Mouse (Mus musculus) forebrain, postnatal 0 days (tissue): Measurements from ENCODE around the gene Sez6. TPM values are rescaled to one million over a fixed set of nuclear protein-coding genes. Genes with fewer than 3 reads are reported as not detected.

Experiments used
- ATAC-seq: fragments of 200-750 bp; cut with Nextera tagmentation; 2 replicates; pipeline ENCODE4 v1.8.0; 2017; ENCODE audit warnings: mild to moderate bottlenecking, moderate library complexity
- DNase-seq: peaks from one replicate; pipeline ENCODE4 v3.0.0-alpha.2; 2015
- H3K27ac ChIP-seq: fragments of 300-500 bp; sonication (generic); 2 replicates; pipeline ENCODE4 v1.5.1; 2014; ENCODE audit warnings: low read depth, mild to moderate bottlenecking, antibody characterized with exemption, low read length, moderate library complexity, mixed read lengths
- H3K27me3 ChIP-seq: fragments of 300-500 bp; sonication (generic); 2 replicates; pipeline ENCODE4 v1.6.1; 2014; ENCODE audit warnings: mild to moderate bottlenecking, low read length, mixed read lengths; ENCODE audit not compliant: insufficient read depth
- H3K36me3 ChIP-seq: fragments of 300-500 bp; sonication (generic); 2 replicates; pipeline ENCODE4 v1.6.1; 2014; ENCODE audit warnings: mild to moderate bottlenecking, moderate library complexity; ENCODE audit not compliant: insufficient read depth
- H3K4me1 ChIP-seq: fragments of 300-500 bp; sonication (generic); 2 replicates; pipeline ENCODE4 v1.6.1; 2014; ENCODE audit warnings: antibody characterized with exemption; ENCODE audit not compliant: insufficient read depth
- H3K4me2 ChIP-seq: fragments of 300-500 bp; sonication (generic); 2 replicates; pipeline ENCODE4 v1.6.1; 2014; ENCODE audit warnings: low read depth, mild to moderate bottlenecking, moderate library complexity
- H3K4me3 ChIP-seq: fragments of 300-500 bp; sonication (generic); 2 replicates; pipeline ENCODE4 v1.5.1; 2014; ENCODE audit warnings: low read depth, low read length, mixed read lengths
- H3K9ac ChIP-seq: fragments of 300-500 bp; sonication (generic); 2 replicates; pipeline ENCODE4 v1.6.1; 2014; ENCODE audit warnings: mild to moderate bottlenecking
- H3K9me3 ChIP-seq: fragments of 300-500 bp; sonication (generic); 2 replicates; pipeline ENCODE4 v1.6.1; 2016; ENCODE audit warnings: low read length
- CTCF ChIP-seq: sonication (generic); IDR thresholded peaks from 2 replicates; pipeline ENCODE4 v1.5.1; 2016; ENCODE audit warnings: antibody characterized with exemption, control low read depth, low read depth
- WGBS: fragments of 180-500 bp; shearing (Covaris S2); extraction: QIAGEN DNeasy Blood & Tissue Kit; methylation state at CpG from one replicate; pipeline ENCODE4 v1.1.7; 2014; 5-methylcytosine and 5-hydroxymethylcytosine counted together
- polyA plus RNA-seq: library from polyadenylated mRNA; unstranded; fragments of >200 nt; fragmentation: Nextera tagmentation; extraction: Ambion mirVana; gene quantifications from 2 replicates; pipeline ENCODE4 v1.2.1, GENCODE M21; 2015
- total RNA-seq: library from RNA; depleted of rRNA; stranded (reverse); fragments of >200 nt; gene quantifications from 2 replicates; pipeline ENCODE4 v1.2.3, GENCODE M21; 2014

Gene Sez6
- total and polyA plus RNA-seq, 2 experiments from 2014 or later = 194 to 214 TPM

DNA sequence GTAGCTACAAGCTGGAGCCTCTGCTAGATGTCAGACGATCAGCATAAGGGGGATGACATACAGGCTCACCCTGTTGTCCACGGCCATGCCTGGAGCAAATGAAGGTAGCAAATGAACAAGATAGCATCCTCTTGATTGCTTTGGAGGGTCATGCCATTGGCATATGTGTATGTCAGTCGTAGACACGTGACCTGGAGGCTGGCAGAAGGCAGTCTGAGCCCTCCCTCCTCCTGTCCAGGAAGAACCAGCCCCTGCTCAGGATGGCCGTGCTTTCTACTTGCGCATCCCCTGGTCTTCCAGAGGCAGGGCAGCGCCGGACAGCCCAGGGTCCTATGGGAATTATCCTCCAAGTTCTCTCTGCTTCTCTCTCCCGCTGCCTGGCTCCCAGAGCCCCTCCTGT is 28.3 kb downstream of the Sez6 start:
- Histone ChIP-seq H3K9me3 (no peaks in the 10 kb centered on the region), H3K27ac (peak overlapping the region; percentile 36; the same call in 1 of the 2 replicates), H3K4me1 (peaks cover 23% of the 10 kb centered on the region), H3K4me2 (no peak overlapping the region), H3K36me3 (peaks cover 25% of the 10 kb centered on the region), H3K4me3 (no peak overlapping the region), H3K9ac (no peak overlapping the region), H3K27me3 (no peaks in the 10 kb centered on the region)
- WGBS = 66% methylated on average over 9 of the region's 9 CpGs
- DNase-seq = no peak
- ATAC-seq = no peak
- no peak for TF ChIP-seq CTCF

GRCm38 (mm10) chr11:77960199-77960598 is 29.6 kb downstream of the Sez6 start:
- TF ChIP-seq CTCF = no peak
- Histone ChIP-seq H3K4me3 (no peak overlapping the region), H3K36me3 (peaks cover 13% of the 10 kb centered on the region), H3K4me1 (peaks cover 31% of the 10 kb centered on the region), H3K27ac (0 out of 2 replicates have a peak overlapping the region, but pooled peaks have one; percentile 45), H3K9me3 (no peaks in the 10 kb centered on the region), H3K4me2 (no peak overlapping the region), H3K9ac (no peak overlapping the region), H3K27me3 (no peaks in the 10 kb centered on the region)
- 22% methylated on average over 9 of the region's 9 CpGs for WGBS
- DNase-seq = peak; percentile 83
- ATAC-seq = peak; percentile 58

DNA sequence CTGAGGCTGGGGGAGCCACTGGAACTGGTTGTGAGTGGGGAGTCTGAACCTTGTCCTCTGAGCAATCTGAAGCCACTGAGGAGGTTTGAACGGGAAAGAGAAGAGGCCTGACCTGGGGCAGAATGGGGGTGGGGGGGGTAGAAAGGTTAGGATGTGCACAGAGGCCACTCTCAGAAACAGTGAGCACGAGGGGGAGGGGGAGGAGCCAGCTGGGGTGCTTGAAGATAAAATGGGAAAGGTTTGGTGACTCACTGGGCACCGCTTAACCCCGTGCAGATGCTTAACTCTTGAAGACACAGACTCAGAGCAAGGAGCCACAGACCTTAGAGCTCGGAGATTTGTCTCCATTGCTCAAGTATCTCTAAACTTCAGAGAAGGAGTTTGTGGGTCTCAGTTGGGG is 30.3 kb downstream of the Sez6 start:
- Histone ChIP-seq H3K27me3 (no peaks in the 10 kb centered on the region), H3K9me3 (no peaks in the 10 kb centered on the region), H3K27ac (0 out of 2 replicates have a peak overlapping the region, but pooled peaks have one; percentile 3), H3K4me1 (peaks cover 38% of the 10 kb centered on the region), H3K36me3 (peaks cover 6% of the 10 kb centered on the region; the same call in 1 of the 2 replicates), H3K4me3 (no peak overlapping the region), H3K9ac (no peak overlapping the region), H3K4me2 (no peak overlapping the region)
- no peak for DNase-seq
- WGBS = 53% methylated on average over 5 of the region's 5 CpGs
- no peak for TF ChIP-seq CTCF
- no peak for ATAC-seq

DNA sequence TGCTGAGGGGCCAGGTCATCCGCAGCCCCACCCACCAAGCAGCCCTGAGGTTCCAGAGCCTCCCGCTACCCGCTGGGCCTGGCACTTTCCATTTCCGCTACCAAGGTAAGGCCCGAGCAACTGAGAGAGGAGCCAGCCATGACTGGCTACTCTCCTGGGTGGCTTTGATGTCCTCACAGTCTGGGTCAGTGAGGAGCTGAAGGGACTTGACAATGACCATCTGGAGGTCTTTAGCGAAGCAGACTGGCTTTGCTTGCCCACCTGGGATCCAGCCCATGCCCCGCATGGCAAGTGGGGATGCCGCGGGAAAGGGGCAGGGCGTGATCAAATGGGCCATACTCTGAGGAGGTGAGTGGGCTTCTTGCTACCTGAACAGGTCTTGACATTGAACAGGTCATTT is 32.3 kb downstream of the Sez6 start:
- H3K27ac ChIP-seq = no peak overlapping the region
- no peak overlapping the region for H3K9ac ChIP-seq
- ATAC-seq (no peak), DNase-seq (no peak)
- TF ChIP-seq CTCF = no peak
- peaks cover 42% of the 10 kb centered on the region for H3K4me1 ChIP-seq
- no peaks in the 10 kb centered on the region for H3K9me3 ChIP-seq
- 90% methylated on average over 10 of the region's 10 CpGs for WGBS
- no peak overlapping the region for H3K4me2 ChIP-seq
- no peaks in the 10 kb centered on the region for H3K36me3 ChIP-seq
- no peak overlapping the region for H3K4me3 ChIP-seq
- H3K27me3 ChIP-seq = no peaks in the 10 kb centered on the region

GRCm38 (mm10) chr11:77964415-77965095 is 34.0 kb downstream of the Sez6 start:
- Histone ChIP-seq H3K9me3 (no peaks in the 10 kb centered on the region), H3K9ac (no peak overlapping the region), H3K4me2 (peak overlapping the region; percentile 35; the same call in 1 of the 2 replicates), H3K36me3 (peaks cover 8% of the 10 kb centered on the region), H3K27me3 (no peaks in the 10 kb centered on the region), H3K4me3 (no peak overlapping the region), H3K4me1 (peaks cover 30% of the 10 kb centered on the region), H3K27ac (peak overlapping the region; percentile 91)
- no peak for TF ChIP-seq CTCF
- DNase-seq (no peak), ATAC-seq (peak; percentile 3; the same call in 1 of the 2 replicates)
- 7% methylated on average over 19 of the region's 19 CpGs for WGBS

DNA sequence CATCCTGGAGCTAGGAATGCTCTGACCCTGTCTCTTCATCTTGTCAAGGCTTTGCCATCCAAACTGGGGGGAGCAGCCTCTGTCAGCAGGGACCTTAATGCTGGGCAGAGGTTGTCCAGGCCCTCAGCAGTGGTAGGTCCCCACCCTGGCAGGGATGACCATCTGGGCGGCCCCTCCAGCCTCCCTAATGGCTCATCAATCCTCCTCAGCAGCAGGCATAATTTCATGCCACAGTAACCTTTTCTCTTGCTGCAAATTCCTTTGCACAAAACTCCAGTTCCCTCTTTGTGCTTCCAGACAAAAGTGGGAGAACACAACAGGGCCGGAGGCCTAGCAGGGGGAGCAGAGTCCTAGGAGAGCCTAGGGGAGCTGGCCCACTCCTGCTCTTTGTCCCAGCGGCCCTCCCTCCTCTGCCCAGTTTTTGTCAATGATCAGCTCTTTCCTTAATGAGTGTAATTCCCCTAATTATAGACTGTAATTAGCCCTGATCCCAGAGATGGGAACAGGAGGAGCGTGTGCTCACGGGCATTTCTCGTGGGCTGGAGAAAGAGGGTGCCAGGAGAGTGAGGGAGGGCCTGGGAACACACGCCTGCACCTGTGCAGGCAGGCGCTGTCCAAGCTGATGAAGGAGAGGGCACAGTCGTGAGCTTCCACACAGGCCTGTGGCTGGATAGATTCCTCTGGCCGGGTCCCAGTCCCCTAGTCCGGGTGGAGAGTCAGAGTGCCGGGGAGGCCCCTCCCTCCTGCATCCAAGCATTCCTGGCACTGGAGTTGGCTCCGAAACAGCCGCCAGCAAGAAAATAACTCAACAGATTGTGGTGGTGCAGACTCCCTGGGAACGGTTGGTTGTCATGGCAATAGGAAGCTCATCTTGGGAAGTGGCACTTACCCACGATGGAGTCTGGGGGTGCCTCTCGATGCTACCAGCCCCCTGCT is 34.8 kb downstream of the Sez6 start:
- Histone ChIP-seq H3K4me1 (peaks cover 24% of the 10 kb centered on the region), H3K27ac (peak overlapping the region; percentile 91), H3K27me3 (no peaks in the 10 kb centered on the region), H3K4me2 (peak overlapping the region; percentile 35), H3K9me3 (no peaks in the 10 kb centered on the region), H3K9ac (peak overlapping the region; percentile 41), H3K4me3 (no peak overlapping the region), H3K36me3 (peaks cover 16% of the 10 kb centered on the region)
- 4% methylated on average over 17 of the region's 17 CpGs for WGBS
- no peak for TF ChIP-seq CTCF
- ATAC-seq (peak; percentile 87), DNase-seq (peak; percentile 95)

DNA sequence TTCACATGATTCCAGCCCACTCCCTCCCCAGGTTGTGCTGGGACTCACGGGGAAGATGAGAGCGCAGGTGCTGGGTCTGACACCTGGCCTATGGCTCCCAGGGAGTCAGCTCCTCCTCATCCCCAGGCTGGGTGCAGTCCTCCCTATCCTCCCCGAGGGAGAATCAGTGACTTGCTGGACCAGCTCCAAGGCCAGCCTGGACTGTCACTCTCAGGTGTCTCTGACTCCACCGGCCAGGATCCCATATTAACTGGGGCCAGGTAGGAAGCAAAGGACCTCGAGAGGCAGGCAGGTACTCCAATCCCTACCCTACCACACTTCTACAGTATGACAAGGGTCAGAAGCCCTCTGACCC is 35.4 kb downstream of the Sez6 start:
- TF ChIP-seq CTCF = no peak
- peaks cover 20% of the 10 kb centered on the region for H3K36me3 ChIP-seq
- peak overlapping the region; percentile 91 for H3K27ac ChIP-seq
- no peaks in the 10 kb centered on the region for H3K27me3 ChIP-seq
- peak overlapping the region; percentile 35 for H3K4me2 ChIP-seq
- peak overlapping the region; percentile 14; the same call in 1 of the 2 replicates for H3K9ac ChIP-seq
- ATAC-seq = no peak
- no peak for DNase-seq
- no peak overlapping the region for H3K4me3 ChIP-seq
- WGBS = 28% methylated on average over 5 of the region's 5 CpGs
- peaks cover 24% of the 10 kb centered on the region for H3K4me1 ChIP-seq
- H3K9me3 ChIP-seq = no peaks in the 10 kb centered on the region
